Mouse (Mus musculus): Measurements from ENCODE around the gene Ttl.

GRCm38 (mm10) chr2:129024820-129025219 lies 40.9 kb upstream of the Ttl start:
- TF ChIP-seq CTCF (IDR thresholded peaks at IDR 0.05; ENCODE audit: insufficient read depth, low read length) (no peak), POLR2A (IDR thresholded peaks at IDR 0.05; ENCODE audit: borderline replicate concordance, extremely low read depth, low read depth, low read length) (no peak)
